Mouse (Mus musculus) lung, postnatal 36 days (tissue): ENCODE measurements at regions not wholly inside any gene's neighbourhood (a gene's known extent, or its start where the extent isn't known, plus 50 kb on each side); places are given as distances from the start of the nearest gene placed in this dataset.

Experiments used
- DNase-seq: peaks from one replicate; pipeline ENCODE4 v3.0.0; 2022; ENCODE audit warnings: mixed read lengths

DNA sequence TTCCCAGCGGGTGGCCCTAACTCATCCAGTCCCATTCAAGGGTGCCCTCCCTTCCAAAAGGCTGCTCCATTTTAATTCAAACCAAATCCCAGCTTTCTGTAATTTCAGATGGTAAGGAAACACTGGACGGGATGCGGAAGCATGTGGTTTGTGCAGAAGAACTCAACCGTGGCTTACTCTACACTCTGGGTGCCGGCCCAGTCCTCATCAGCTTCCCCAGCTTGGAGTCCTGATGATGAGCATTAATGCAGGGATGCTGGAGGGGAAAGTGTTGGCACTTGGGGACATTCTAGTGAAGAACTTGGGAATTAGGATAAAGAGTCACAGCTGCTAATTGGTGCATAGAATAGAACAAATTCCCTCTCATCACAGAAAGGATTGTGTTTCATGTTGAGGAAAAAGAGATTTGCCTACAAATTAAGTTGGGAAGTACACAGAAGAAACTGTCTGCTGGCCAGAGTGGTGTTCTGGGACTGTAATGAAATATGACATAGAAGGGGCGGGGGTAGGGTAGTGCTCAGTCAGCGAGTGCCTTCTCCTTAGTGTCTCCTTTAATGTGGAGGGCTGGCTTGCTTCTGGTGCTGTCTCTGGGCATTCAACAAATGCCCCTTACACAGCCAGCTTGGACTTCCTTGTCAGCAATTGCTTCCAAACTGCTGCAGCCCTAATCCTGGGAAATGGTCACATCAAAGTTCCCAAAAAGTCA, 285.0 kb upstream of the Bmper start:
- DNase-seq: no peak

DNA sequence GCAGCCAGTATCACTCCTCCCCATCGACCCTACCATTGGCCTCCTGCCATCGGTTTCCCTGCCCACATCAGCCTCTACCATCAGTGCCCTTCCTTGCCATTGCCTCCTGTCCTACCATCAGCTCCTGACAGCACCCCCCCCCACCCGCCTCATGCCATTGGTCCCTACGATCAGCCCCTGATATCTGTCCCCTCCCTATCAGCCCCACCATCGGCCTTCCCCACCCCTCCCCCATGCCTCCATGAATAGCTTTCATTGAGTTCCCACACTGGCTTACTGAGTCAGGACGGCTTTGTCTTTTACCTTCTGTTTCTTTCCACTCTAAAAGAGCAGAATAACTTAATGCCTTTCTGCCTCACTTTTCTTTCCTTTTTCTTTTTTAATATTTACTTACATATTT, 277.9 kb upstream of the Bmper start:
- DNase-seq: no peak

DNA sequence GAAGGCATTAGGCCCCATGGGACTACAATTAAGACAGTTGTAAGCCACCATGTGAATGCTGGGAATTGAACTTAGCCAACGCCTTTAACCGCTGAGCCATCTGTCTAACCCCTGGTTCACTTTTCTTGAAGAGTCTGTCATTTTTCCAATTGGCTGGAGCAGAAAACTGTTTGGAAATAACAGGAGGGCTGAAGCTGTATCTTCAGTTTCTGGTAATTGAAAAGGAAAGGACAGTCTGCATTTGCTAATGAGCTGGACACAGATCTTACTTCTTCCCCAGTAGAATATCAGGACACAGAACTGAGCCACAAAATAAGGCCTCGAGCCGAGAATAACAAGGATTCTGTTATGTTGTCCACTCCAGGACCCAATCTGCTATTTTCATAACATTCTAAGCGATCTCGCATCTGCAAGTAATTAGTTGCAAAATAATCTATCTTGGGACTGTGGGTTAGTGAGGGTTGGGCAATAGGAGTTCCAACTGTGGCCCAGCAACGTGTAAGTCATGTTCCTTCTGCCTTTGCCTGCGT, 277.4 kb upstream of the Bmper start:
- peak; percentile 39 for DNase-seq

DNA sequence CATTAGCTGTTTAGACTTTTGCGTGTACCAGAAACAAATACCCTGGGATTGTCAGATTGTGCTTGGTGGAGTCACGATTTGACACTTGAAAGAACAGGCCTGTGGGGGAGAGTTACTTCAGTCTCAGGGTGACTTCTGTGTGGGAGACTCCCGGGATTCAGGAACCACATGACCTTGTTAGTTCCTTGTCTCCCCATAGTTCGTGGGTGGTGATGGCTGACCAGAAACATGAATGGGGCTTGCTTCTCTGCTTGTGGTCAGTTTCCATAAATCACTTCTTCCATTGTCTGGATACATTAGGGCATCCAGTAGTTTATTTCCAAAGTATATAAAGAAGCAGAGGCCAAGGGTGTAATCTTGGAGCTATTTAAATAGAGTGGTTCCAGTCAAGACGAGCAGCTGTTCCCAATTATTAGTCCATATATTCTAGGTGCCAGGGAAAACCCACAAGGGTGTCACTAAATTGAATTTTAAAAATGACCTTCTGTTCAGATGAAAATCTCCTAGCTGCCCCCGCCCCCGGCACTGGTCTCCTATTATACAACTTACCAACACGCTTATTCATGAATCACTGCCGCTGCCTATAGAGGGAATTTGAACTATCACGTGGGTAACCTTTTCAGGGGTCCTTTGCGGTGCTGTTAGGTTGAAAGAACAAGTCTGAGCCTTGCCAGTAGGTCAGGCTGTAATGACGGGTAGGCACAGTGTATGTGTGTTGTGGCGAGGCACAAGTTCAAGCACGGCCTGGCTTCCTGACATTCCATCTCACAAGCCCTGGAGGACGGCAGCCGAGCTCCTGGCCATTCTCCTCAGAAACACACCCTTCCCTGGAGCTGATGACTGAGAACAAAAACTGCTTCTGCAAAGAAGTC, 270.1 kb upstream of the Bmper start:
- no peak for DNase-seq

DNA sequence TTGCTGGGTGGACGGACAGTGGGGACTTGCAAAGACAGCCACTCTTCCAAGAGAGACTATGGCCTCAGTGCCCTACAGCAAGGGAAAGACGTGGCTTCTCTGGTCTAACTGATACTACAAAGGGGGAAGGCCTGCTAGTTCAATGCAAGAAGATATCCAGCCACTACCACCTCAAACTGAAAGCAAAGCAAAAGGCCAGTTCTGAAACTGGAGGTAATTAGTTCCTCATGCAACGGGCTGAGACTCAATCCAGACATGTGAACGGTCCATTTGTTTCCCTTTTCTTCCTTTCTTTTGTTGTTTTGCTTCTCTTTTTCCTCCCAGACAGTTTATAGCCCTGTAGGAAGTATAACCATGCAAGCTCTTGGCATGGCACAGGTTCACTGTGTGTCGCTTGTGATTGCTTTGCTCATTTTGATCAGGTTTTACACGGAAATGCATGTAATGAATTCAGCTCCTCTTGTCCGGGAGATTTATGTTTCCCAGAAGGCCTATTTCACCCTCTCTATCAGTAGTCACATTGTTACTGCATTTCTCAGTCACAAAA, 260.5 kb upstream of the Bmper start:
- DNase-seq: no peak

DNA sequence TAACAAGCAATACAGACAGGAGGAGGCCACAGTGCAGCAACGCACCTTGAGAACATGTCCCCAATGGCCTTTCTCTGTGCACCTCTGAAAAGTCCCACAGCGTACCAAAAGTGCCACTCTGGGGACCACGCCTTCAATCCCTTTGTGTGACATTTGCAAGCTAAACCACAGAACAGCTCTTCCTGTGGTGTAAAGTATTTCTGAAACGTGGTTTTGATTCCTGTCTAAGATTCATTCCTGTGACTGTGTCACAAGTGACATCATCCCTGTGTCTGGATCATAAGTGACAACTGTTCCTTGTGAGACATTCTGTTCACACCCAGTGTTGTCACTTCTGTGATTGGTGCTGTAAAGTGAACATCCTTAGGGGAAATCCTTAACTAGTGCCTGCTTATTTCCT, 251.6 kb upstream of the Bmper start:
- DNase-seq: no peak

DNA sequence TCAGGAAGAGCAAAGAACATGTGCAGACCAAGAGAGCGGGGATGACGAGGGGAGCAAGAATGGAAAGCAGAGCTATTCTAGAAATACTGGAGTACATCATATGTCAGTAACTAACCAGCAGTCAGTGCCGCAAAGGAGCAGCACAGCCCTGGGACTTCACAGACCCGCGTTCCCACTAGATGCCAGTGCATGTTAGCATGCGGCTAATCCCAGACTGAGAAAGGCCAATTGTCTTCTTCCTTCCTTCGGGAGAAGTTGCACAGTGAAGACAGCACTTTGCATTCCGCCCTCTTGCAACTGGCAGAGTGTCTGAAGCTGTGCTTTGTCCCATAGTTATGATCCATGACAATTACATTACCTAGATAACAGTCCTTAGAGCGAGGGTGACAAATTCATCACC, 246.1 kb upstream of the Bmper start:
- no peak for DNase-seq

DNA sequence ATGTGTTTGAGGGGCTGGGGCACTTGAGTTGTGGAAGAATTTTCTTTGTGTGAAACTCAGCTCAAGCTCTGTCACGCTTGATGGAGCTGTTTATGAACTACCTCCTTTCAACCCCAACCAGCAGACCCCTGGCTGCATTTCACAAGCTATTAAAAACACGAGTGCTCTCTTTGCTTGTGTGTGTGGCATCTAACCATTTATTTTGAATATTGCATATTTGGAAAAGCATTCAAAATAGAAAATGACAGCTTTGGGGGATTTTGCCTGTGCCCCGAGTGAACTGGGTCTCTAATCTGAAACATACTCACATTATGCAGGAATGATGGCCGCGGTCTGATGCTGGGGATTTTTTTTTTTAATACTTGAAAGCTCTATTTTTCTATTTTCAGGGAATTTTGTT, 243.2 kb upstream of the Bmper start:
- DNase-seq: no peak

DNA sequence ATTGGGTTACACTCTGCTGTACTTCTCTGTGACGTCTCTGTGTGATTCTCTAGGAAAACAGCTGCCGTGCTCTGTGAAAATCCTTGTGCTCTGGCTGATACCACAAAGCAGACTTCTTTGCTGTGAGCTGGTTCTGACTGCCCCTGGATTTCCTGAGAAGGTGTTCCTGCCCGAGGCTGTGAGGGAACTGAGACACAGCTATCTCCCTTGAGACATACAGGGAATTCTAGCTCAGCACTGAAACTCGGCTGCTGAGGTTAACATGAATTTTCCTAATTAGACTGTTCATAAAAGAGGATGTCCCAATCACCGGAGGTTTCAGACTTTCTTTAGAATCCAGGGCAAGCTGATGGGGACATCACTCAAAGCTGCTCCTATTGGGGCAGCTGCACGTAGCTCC, 233.4 kb upstream of the Bmper start:
- no peak for DNase-seq

DNA sequence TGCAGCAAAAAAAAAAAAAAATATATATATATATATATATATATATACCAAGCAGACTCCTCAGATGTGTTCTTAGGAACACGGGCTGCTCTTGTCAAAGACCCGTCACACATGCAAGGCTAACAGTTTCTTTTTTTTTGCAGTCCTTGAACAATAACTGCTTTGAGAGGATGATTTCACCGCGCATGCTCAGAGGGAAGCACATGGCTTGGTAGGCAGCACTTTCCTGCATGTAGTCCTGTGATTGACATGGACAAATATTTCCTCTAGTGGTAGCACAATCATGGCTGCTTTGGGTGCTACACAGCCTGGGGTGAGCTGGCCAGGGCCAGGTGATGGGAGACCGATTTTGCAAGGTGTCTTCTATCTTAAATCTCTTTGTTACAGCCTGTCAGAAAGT, 229.3 kb upstream of the Bmper start:
- DNase-seq: no peak

DNA sequence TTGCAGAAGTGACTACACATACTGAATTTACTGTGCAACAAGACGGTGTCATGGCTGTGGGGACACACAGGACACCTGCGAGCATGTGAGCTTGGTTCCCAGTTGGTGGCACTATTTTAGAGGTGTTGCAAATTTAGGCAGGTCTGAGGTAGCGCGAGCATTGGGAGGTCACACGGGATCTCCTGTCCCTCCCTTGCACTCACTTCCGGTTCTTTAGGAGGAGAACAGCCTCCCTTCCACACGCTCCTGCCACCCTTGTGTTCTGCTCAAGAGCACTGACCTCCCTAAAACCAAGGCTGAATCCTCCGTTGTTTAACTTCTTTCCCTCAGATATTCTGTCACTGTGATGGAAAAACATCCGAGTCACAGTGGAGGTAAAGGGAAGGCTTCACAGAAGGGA, 227.3 kb upstream of the Bmper start:
- DNase-seq: no peak

DNA sequence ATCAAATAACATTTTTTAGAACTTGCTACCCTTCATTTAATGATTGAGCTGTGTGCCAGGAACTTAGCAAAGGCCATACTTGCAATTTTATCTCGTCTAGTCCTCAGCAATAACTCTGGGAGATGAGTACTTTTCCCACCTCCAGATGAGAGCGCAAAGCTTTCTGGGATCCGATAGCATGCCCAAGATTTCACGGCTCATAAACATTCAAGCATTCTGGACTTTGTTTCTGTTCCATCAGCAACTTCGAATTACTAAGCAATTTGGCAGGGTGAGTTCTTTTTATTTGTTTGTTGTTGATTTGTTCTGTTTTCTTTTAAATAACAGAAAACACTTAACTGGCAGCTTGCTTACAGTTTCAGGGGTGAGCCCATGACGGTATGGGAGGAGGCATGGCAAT, 224.6 kb upstream of the Bmper start:
- no peak for DNase-seq

DNA sequence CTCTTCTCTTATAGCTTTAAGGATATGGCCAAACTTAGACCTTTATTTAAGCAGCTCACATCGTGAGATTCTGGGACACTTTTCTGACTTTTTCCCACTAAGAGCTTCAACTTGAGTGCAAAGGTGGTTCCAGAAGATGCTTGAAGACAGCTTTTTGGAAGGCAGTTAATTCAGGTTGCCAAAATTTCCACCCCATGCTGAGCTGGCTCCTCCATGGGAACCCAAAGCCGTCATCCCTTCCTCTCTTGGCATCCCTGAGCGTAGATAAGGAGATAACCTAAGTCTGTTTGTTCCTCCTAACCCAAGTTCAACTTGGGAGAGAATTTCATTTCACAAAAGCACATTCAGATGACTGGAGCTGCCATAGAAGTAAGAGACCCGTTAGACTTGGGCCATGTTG, 223.7 kb upstream of the Bmper start:
- peak; percentile 3 for DNase-seq

DNA sequence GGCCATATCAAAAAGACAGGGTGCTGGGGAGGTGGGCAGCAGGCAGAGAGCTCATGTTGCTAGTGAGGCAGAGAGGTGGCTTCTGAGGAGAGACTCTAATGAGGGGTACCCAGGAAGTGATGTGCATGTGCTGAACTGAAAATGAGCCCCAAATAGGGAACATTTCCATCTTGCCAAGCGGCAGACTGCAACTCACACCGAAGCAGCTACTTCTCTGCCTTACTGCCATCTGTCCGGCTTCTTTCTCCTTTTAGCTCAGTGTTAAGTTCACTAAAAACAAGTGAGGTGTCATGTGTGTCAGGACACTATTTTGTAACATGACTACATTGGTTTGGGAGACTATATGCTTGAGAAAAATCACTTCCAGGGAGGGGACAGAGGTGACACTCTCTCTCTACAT, 222.7 kb upstream of the Bmper start:
- DNase-seq: no peak

DNA sequence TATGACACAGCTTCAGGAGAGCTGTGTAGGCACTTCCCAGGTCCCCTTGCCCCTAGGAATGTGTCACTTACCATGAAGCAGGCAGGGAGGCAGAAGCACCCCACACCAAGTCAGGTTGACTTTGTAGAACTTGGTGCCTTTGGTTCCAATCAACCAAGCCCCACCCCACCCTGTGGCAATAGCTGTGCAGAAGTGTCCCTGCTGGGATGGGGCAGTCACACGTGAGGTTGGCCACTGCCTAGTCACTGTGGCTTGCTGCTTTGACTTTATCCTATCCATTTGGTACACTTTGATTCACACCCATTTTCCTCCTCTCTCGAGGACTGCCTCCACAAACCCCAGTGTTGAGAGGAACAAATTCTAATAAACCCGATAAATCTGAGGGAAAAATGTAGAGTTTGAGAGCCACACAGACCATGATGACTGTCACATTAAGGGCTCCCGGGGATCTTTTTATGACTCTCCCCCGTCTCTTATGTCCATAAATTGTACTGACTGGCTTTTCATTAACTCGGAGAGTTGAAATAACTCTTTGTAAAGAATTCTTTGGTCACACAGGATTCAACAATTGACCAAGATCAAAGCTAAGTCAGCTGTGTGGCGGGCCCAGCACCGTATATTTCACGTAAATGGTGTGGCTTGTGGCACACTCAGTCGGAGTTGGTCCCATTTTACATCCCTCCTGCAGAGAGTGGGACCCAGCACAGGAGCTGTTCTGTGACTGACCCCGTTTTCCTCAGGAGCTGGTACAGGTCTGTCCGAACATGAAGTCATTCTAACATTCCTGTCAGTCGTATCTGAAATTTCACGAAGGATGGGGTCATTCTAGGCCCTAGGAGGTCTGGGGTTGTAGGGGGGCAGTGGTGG, 219.4 kb upstream of the Bmper start:
- no peak for DNase-seq

DNA sequence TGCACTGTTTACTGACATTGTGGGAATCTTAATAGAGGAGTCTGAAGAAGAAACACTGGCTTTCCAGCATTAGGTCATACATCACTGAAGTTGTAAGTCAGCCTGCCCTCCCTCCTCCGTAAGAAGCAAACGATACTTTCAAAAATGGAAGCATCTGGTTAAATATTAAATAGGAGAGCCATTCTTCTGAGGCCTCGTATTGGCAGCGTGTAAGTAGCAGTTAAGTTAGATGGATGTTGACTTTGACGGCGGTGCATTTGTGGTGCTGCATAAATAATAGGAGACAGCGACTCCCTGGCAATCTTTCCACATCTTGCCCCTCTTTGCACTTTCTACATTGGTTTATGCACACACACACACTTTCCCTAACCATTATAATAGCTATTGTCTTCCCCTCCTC, 217.9 kb upstream of the Bmper start:
- no peak for DNase-seq

DNA sequence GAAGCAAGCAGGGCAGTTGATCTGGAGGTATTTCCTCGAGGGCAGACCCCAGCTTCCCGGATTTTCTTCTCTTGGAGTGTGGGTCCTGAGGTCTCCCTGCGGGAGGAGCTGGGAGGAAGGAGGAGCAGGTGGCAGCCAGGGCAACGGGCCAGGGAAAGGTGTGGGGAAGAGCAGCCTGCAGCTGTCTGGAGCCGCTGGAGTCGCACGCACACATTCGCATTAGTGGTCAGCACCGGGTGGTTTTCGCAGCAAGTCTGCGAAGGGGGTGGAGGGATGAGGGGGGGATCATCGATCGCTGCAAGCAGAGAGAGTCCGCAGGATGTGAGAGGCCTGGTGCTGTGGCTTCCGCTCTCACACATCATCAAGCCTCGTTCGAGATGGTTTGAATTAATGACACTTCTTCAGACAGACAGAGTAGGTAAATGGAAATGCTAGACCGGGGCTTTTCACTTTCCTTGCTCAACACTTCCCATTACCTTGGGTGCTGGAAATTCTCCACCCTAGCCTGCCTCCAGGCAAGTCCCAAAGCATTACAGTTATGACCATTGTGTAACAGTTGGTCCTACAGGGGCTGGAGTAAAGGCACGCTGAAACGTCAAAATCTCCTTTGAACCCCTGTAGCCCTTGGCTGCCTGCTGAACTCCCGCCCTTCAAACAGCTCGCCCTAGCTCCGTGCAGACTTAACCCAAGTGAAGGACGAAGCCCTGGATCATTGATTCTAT, 213.3 kb upstream of the Bmper start:
- no peak for DNase-seq

DNA sequence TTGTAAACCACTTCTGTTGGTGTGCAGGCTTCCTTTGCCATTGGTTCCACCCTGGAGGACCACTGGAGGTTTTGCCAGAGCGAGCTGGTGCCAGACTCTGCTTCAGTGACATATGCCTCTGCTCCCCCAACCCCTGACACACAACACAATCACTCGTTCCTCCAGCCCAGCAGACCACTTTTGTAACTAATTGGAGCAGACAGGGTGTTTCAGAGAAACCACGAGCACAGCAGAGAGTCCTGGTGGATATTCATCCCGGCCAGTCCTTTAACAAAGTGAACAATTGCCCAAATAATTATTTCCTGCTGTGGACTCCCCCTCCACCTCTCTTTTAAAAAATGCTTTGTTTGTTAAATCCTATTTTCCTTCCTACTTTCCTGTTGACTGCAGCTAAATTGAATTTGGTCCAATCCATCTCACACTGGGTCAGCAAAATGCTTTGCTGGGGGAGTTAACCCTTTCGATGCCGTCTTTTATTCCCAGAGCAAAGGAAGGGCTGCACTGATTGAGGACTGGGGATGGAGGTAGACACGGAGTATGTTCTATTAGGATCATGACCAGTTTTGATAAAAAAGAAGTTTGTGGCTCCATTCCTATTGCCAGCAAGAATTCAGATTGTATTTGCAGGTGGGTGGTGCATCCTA, 211.4 kb upstream of the Bmper start:
- no peak for DNase-seq

DNA sequence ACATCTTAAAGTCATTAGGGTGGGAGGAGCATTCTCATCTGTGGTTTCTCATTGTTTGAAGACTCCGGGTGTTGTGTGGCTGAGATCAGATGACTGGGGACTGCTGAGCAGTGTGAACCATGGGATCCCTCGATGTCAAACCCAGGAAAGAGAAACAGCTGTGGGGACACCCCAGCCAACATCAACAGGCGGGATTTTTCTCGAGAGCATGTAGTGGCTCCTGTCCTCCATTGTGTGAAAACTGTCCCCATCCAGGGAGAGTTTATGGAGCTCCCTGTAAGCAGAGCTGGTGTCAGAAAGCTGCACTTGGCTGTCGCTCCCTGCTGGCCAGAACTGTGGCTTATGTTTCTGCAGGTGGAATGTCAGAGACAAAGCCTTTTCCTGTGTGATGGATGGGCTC, 210.7 kb upstream of the Bmper start:
- no peak for DNase-seq

DNA sequence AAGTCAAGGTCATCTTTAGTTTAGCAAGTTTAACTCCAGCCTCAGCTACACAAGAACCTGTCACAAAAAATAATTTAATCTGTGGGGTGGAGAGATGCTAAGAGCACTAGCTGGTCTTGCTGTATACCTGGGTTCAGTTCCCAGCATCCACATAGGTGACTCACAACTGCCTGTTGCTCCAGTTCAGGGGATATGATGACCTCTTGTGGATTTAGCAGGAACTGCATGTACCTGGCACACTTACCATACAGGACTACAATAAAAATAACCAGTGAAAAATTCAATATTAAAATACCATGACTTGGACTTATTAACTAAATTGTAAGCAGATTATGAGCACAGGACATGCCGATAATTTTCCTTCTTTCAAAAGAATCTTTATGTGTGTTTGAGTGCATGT, 206.1 kb upstream of the Bmper start:
- no peak for DNase-seq

DNA sequence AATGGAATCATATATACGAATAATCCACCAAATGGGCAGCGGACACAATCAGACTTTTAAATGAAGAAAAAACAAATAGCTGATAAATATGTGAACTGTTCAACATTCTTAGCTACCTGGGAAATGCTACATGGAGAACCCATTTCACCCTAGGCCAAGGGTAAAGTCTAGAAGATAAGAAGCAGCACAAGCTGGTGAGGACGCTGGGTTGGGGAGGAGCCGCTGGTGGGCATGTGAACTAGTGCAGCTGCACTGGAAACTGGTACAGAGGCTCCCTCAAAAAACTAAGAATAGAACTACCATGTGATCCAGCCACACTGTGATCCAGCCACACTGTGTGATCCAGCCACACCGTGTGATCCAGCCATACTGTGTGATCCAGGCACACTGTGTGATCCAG, 198.8 kb upstream of the Bmper start:
- DNase-seq: no peak

DNA sequence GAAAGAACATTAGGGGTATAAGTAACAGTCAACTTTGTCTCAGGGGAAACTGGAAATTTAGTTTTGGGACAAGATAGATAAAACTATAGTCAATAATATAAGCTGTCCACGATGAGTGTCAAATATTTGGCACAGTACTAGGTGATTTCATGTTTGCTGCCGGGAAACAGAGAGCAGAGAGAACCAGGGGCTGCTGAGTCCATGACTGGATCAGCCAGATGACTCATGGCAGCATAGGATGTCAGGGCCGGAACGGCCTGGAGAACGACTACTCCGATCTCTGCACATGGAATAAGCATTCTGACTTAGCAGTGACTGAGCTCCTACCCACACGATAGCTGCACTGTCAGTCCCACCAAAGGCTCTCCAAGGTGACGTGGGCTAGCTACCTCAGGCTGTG, 197.6 kb upstream of the Bmper start:
- no peak for DNase-seq
